Mouse (Mus musculus) spleen, adult 2 months (tissue): Measurements from ENCODE around the gene Smim7.

Experiments used
- CTCF ChIP-seq: fragments of 200-500 bp; IDR thresholded peaks from 2 replicates; pipeline ENCODE4 v1.5.1; 2011; ENCODE audit warnings: mild to moderate bottlenecking, inconsistent platforms; ENCODE audit not compliant: insufficient read depth, insufficient read length, insufficient replicate concordance; ENCODE audit errors: extremely low read depth
- POLR2A ChIP-seq: fragments of 200-500 bp; IDR thresholded peaks from 2 replicates; pipeline ENCODE4 v1.6.1; 2011; ENCODE audit warnings: low read depth, low read length, inconsistent platforms

DNA sequence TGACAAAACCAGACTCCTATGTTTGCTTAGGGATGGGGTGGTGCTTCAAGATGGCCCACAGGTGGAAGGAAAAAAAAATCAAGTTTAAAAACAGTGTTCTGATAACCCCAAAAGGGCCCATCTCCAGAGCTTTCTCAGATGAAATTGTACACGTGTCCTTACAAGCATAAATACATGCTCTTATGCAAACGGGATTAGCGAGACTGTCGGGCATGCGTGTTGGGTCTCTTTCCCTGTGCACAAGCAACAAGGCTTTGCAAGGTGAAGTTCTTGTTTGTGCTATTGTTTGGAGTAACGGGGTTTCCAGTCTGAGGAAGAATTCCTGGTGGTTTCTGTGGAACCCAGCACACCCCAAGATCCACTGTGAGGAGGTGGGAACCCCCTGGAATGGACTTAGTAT, 2.6 kb upstream of the Smim7 start:
- TF ChIP-seq POLR2A: no peak
- TF ChIP-seq CTCF: no peak
